Mouse (Mus musculus): ENCODE measurements around the gene Far2. TPM values are rescaled to one million over a fixed set of nuclear protein-coding genes. Genes with fewer than 3 reads are reported as not detected.
"Not testable (repeated sequence)": the region's sequence is repeated elsewhere in the genome, so short reads cannot be mapped to it uniquely, and the experiment has no call there.

The Far2 gene
- polyA plus RNA-seq, 1 experiment from 2014 or later: 8.7 TPM

DNA sequence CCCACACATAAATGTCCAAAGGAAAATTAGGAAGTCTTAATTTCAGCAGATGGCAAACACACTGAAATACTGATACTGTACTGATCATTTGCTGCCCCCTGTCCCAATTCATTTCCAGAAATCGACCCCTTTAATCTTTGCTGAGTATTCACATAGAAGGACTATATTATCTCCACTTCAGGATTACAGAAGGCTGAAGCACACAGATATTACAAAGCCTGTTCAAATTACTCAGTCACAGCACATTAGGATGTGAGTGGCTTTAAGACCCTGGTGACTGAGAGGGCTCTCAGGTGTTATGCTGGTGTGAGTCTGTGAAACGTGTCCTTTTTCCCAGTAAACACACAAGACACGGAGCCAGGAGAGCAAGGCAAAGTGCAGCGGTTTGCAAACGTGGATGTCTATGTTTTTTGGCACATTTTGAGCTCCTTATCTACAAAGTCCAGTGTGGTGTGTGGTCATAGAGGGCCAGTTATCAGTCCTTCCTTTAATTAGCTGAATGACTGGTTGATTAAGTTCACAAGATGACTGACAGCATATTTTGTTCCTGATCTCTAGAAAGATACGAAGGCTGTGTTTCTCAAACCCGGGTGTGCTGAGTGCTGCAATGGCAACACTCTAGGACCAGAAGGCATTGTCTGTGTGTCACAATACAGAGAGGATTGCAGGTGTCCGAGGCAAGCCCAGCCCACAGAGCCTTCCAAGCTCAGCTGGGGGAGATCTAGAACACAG is 61.8 kb downstream of the Far2 start:
- Histone ChIP-seq H3K9me3 (ENCODE audit: control insufficient read depth) (no peaks in the 10 kb centered on the region), H3K4me2 (replicated peaks; ENCODE audit: low read depth) (no peak overlapping the region), H3K4me1 (replicated peaks; ENCODE audit: control insufficient read depth, insufficient read depth, low read length) (no peaks in the 10 kb centered on the region), H3K4me3 (ENCODE audit: low read depth, low read length) (no peak overlapping the region), H3K36me3 (ENCODE audit: control insufficient read depth, insufficient read depth) (no peaks in the 10 kb centered on the region), H3K27ac (ENCODE audit: low read depth, low read length) (no peak overlapping the region), H3K27me3 (replicated peaks; ENCODE audit: control insufficient read depth, insufficient read depth, low read length) (no peaks in the 10 kb centered on the region), H3K9ac (ENCODE audit: low read depth, low read length) (no peak overlapping the region)
- no peak for TF ChIP-seq CTCF (IDR thresholded peaks at IDR 0.05; ENCODE audit: low read depth)
- WGBS: 54% methylated on average over 8 of the region's 8 CpGs
- ATAC-seq: no peak

DNA sequence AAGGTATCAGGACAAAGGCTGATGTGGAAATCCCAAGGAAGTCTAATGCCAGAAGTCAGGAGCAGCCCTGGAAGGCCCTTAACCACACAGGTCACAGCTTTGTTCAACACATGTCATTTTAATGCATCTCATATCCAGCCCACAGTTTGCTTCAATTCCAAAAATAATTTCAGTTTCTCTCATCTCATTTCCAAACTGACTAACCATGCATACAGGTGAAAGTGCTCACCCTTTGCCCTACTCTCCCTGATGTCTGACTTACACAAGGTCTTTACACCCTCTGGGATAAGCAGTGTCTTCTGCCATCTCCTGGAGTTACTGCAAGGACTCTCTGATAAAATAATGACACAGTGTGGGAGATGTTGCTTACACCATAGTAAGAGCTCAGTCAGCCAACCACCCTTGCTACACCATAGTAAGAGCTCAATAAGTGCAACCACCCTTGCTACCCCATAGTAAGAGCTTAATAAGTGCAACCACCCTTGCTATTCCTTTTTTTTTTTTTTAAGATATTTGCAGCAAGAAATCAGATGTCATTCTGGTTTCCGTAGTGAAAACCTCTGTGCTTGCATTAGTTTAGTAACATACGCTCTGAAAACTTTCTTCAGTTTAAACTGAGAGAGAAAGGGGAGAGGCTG is 64.1 kb downstream of the Far2 start:
- no peaks in the 10 kb centered on the region for H3K27me3 ChIP-seq (replicated peaks; ENCODE audit: control insufficient read depth, insufficient read depth, low read length)
- no peak overlapping the region for H3K4me2 ChIP-seq (replicated peaks; ENCODE audit: low read depth)
- 88% methylated on average over 2 of the region's 2 CpGs for WGBS
- no peak for ATAC-seq
- H3K36me3 ChIP-seq (ENCODE audit: control insufficient read depth, insufficient read depth): no peaks in the 10 kb centered on the region
- no peak overlapping the region for H3K9ac ChIP-seq (ENCODE audit: low read depth, low read length)
- H3K27ac ChIP-seq (ENCODE audit: low read depth, low read length): no peak overlapping the region
- H3K4me1 ChIP-seq (replicated peaks; ENCODE audit: control insufficient read depth, insufficient read depth, low read length): no peaks in the 10 kb centered on the region
- H3K9me3 ChIP-seq (ENCODE audit: control insufficient read depth): no peaks in the 10 kb centered on the region
- H3K4me3 ChIP-seq (ENCODE audit: low read depth, low read length): no peak overlapping the region
- no peak for TF ChIP-seq CTCF (IDR thresholded peaks at IDR 0.05; ENCODE audit: low read depth)

DNA sequence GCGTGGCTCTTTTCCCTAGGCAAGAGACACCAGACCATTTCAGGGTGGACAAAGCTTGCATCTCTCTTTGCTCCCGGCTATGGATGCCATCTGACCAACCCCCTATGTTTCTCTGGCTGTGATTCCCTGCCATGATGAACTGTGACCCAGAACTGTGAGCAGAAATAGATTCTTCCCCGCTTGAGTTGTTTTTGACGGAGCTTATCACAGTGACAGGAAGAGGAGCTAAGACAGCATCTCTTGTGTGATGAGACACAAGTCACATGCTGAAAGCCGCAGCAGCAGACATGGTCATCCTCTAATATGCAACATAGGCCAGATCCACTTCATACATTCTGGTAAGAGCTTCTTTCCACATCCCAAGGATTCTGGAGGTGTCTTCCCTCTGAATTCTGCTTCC is 69.3 kb downstream of the Far2 start:
- Histone ChIP-seq H3K4me1 (replicated peaks; ENCODE audit: control insufficient read depth, insufficient read depth, low read length) (no peaks in the 10 kb centered on the region), H3K4me2 (replicated peaks; ENCODE audit: low read depth) (no peak overlapping the region), H3K9ac (ENCODE audit: low read depth, low read length) (no peak overlapping the region), H3K27me3 (replicated peaks; ENCODE audit: control insufficient read depth, insufficient read depth, low read length) (no peaks in the 10 kb centered on the region), H3K4me3 (ENCODE audit: low read depth, low read length) (no peak overlapping the region), H3K9me3 (ENCODE audit: control insufficient read depth) (no peaks in the 10 kb centered on the region), H3K36me3 (ENCODE audit: control insufficient read depth, insufficient read depth) (no peaks in the 10 kb centered on the region), H3K27ac (ENCODE audit: low read depth, low read length) (no peak overlapping the region)
- TF ChIP-seq CTCF (IDR thresholded peaks at IDR 0.05; ENCODE audit: low read depth): no peak
- no peak for ATAC-seq
- 88% methylated on average over 5 of the region's 5 CpGs for WGBS

DNA sequence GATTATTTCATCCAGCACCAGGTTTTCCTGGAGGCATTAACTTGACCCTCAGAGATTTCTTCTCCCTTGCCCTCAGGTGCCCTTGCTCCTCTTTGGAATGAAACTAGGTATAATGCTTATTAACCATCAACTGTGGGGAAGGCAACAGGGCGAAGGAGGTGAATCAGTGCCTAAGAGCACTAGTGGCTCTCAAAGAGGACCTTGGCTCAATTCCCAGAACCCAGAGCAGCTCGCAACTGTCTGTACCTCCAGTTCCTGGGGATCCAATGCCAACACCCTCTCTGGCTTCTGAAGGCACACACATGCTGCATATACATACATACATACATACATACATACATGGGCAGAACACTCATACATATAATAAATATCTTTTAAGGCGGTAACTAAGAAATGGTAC is 69.8 kb downstream of the Far2 start:
- H3K27ac ChIP-seq (ENCODE audit: low read depth, low read length): no peak overlapping the region
- no peaks in the 10 kb centered on the region for H3K36me3 ChIP-seq (ENCODE audit: control insufficient read depth, insufficient read depth)
- no peaks in the 10 kb centered on the region for H3K9me3 ChIP-seq (ENCODE audit: control insufficient read depth)
- TF ChIP-seq CTCF (IDR thresholded peaks at IDR 0.05; ENCODE audit: low read depth): no peak
- no peak overlapping the region for H3K4me2 ChIP-seq (replicated peaks; ENCODE audit: low read depth)
- no peak for ATAC-seq
- no peak overlapping the region for H3K4me3 ChIP-seq (ENCODE audit: low read depth, low read length)
- no peaks in the 10 kb centered on the region for H3K4me1 ChIP-seq (replicated peaks; ENCODE audit: control insufficient read depth, insufficient read depth, low read length)
- no peaks in the 10 kb centered on the region for H3K27me3 ChIP-seq (replicated peaks; ENCODE audit: control insufficient read depth, insufficient read depth, low read length)
- WGBS: 79% methylated on average over 3 of the region's 3 CpGs
- no peak overlapping the region for H3K9ac ChIP-seq (ENCODE audit: low read depth, low read length)

DNA sequence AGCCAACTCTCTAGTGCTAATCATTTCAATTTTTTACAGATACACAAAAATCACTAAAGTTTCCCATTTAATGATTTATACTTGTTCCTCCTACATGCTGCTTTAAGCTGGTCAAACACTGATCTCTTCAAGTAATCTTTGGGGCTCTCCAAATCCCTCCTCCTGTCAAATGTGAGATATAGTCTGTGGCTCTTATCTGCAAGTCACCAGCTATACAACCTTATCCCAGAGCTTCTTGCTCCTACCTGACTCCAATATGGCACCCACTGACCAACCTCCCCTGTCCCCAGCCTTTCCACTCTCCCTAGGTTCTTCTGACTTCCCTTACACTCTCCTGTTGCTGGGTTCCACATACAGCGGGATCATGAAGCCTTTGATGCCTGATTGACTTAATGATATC is 70.6 kb downstream of the Far2 start:
- no peak overlapping the region for H3K27ac ChIP-seq (ENCODE audit: low read depth, low read length)
- H3K4me1 ChIP-seq (replicated peaks; ENCODE audit: control insufficient read depth, insufficient read depth, low read length): no peaks in the 10 kb centered on the region
- no peak for ATAC-seq
- H3K4me2 ChIP-seq (replicated peaks; ENCODE audit: low read depth): no peak overlapping the region
- no peaks in the 10 kb centered on the region for H3K9me3 ChIP-seq (ENCODE audit: control insufficient read depth)
- no peaks in the 10 kb centered on the region for H3K36me3 ChIP-seq (ENCODE audit: control insufficient read depth, insufficient read depth)
- H3K27me3 ChIP-seq (replicated peaks; ENCODE audit: control insufficient read depth, insufficient read depth, low read length): no peaks in the 10 kb centered on the region
- no peak overlapping the region for H3K4me3 ChIP-seq (ENCODE audit: low read depth, low read length)
- TF ChIP-seq CTCF (IDR thresholded peaks at IDR 0.05; ENCODE audit: low read depth): no peak
- H3K9ac ChIP-seq (ENCODE audit: low read depth, low read length): no peak overlapping the region
- WGBS: 97% methylated on average over 1 of the region's 1 CpGs

DNA sequence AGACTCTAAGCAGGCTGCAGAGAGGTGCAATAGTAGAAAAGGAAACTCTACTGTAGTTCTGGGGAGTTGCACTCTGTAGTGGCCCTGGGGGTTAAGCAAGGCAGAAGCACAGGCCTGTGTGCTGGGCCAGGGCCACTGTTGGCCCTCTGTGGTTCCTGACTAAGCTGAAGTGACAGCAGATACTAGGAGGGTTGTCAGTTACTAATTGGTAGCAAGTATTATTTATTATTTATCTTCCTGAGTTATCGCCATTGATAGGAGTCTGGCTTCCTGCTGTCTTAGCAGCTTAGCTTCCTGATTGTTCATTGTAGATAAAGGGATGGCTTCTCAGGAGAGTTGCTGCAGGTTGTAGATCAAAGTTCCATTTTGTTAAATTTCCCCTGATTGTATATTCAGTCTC is 73.6 kb downstream of the Far2 start:
- Histone ChIP-seq H3K36me3 (ENCODE audit: control insufficient read depth, insufficient read depth) (no peaks in the 10 kb centered on the region), H3K9me3 (ENCODE audit: control insufficient read depth) (no peaks in the 10 kb centered on the region), H3K4me2 (replicated peaks; ENCODE audit: low read depth) (no peak overlapping the region), H3K9ac (ENCODE audit: low read depth, low read length) (no peak overlapping the region), H3K4me1 (replicated peaks; ENCODE audit: control insufficient read depth, insufficient read depth, low read length) (no peaks in the 10 kb centered on the region), H3K27me3 (replicated peaks; ENCODE audit: control insufficient read depth, insufficient read depth, low read length) (no peaks in the 10 kb centered on the region), H3K27ac (ENCODE audit: low read depth, low read length) (no peak overlapping the region), H3K4me3 (ENCODE audit: low read depth, low read length) (no peak overlapping the region)
- ATAC-seq: no peak
- no peak for TF ChIP-seq CTCF (IDR thresholded peaks at IDR 0.05; ENCODE audit: low read depth)
- WGBS: 62% methylated on average over 1 of the region's 1 CpGs

DNA sequence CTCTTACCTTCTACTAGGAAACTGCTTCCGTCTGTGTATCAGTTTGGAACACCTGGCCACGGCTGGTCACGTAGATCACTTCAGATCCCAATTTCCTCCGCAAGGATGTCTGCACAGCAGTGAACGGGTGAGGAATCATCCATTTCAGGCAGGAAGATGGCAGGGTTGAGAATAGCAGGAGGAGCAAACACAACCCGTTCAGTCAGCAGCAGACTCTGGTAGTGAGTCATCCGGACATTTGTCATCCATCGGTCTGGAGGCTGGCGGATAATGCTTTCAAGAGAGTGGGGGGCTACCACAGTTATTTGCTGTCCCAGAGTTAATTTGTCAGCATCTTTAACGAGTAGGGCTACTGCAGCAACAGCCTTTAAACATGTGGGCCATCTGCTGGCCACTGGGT is 79.8 kb downstream of the Far2 start:
- ATAC-seq; H3K27ac ChIP-seq (ENCODE audit: low read depth, low read length); H3K27me3 ChIP-seq (replicated peaks; ENCODE audit: control insufficient read depth, insufficient read depth, low read length); H3K9ac ChIP-seq (ENCODE audit: low read depth, low read length); H3K4me1 ChIP-seq (replicated peaks; ENCODE audit: control insufficient read depth, insufficient read depth, low read length); H3K4me3 ChIP-seq (ENCODE audit: low read depth, low read length); H3K9me3 ChIP-seq (ENCODE audit: control insufficient read depth); H3K4me2 ChIP-seq (replicated peaks; ENCODE audit: low read depth); H3K36me3 ChIP-seq (ENCODE audit: control insufficient read depth, insufficient read depth): not testable (repeated sequence)
- WGBS: 59% methylated on average over 10 of the region's 10 CpGs

Data from intestine, postnatal 0 days (tissue).